Mouse (Mus musculus) kidney, postnatal 0 days (tissue): ENCODE data around the gene Gramd4. TPM values are rescaled to one million over a fixed set of nuclear protein-coding genes. Genes with fewer than 3 reads are reported as not detected.

Experiments used
- ATAC-seq: fragments of 200-750 bp; cut with Nextera tagmentation; replicated peaks from 2 replicates; pipeline ENCODE4 v1.8.0; 2017; ENCODE audit warnings: low read depth, moderate number of reproducible peaks, moderate TSS enrichment, moderate library complexity; ENCODE audit not compliant: low FRiP score
- DNase-seq: peaks from one replicate; pipeline ENCODE4 v3.0.0-alpha.2; 2016; ENCODE audit warnings: low spot score
- H3K27ac ChIP-seq: fragments of 300-500 bp; sonication (generic); 2 replicates; pipeline ENCODE4 v1.5.1; 2014; ENCODE audit warnings: mild to moderate bottlenecking
- H3K27me3 ChIP-seq: fragments of 300-500 bp; sonication (generic); 2 replicates; pipeline ENCODE4 v1.6.1; 2014; ENCODE audit warnings: low read length, mixed read lengths; ENCODE audit not compliant: insufficient read depth
- H3K36me3 ChIP-seq: fragments of 300-500 bp; sonication (generic); 2 replicates; pipeline ENCODE4 v1.6.1; 2014; ENCODE audit warnings: low read length, mixed read lengths; ENCODE audit not compliant: insufficient read depth
- H3K4me1 ChIP-seq: fragments of 300-500 bp; sonication (generic); replicated peaks from 2 replicates; pipeline ENCODE4 v1.6.1; 2014; ENCODE audit warnings: antibody characterized with exemption, low read length, mixed read lengths; ENCODE audit not compliant: insufficient read depth
- H3K4me2 ChIP-seq: fragments of 300-500 bp; sonication (generic); 2 replicates; pipeline ENCODE4 v1.6.1; 2014; ENCODE audit warnings: mild to moderate bottlenecking, low read length, moderate library complexity, mixed read lengths
- H3K4me3 ChIP-seq: fragments of 300-500 bp; sonication (generic); replicated peaks from 2 replicates; pipeline ENCODE4 v1.5.1; 2014; ENCODE audit warnings: low read depth, low read length
- H3K9ac ChIP-seq: fragments of 300-500 bp; sonication (generic); 2 replicates; pipeline ENCODE4 v1.6.1; 2014; ENCODE audit warnings: low read depth, low read length
- H3K9me3 ChIP-seq: fragments of 300-500 bp; sonication (generic); replicated peaks from 2 replicates; pipeline ENCODE4 v1.6.1; 2016; ENCODE audit warnings: low read length, inconsistent platforms, mixed read lengths
- CTCF ChIP-seq: IDR thresholded peaks from 2 replicates; pipeline ENCODE4 v1.5.1; 2016; ENCODE audit warnings: antibody characterized with exemption, low read depth, mild to moderate bottlenecking, moderate library complexity
- WGBS: fragments of 180-500 bp; shearing (Covaris S2); extraction: QIAGEN DNeasy Blood & Tissue Kit; methylation state at CpG from one replicate; pipeline ENCODE4 v1.1.7; 2014; 5-methylcytosine and 5-hydroxymethylcytosine counted together
- polyA plus RNA-seq: library from polyadenylated mRNA; unstranded; fragments of >200 nt; fragmentation: Nextera tagmentation; extraction: Ambion mirVana; gene quantifications from 2 replicates; pipeline ENCODE4 v1.2.1, GENCODE M21; 2015

Gramd4 gene
- polyA plus RNA-seq, 1 experiment from 2014 or later, result 13.3 TPM

GRCm38 (mm10) chr15:86059835-86060380 lies 2.4 kb downstream of the Gramd4 start:
- H3K4me2 ChIP-seq, result peak overlapping the region; percentile 96
- peak overlapping the region; percentile 90; the same call in 1 of the 2 replicates for H3K9ac ChIP-seq
- 75% methylated on average over 7 of the region's 7 CpGs for WGBS
- TF ChIP-seq CTCF, result no peak
- H3K27me3 ChIP-seq, result no peaks in the 10 kb centered on the region
- DNase-seq (no peak), ATAC-seq (no peak)
- peak overlapping the region; percentile 86 for H3K4me3 ChIP-seq
- H3K27ac ChIP-seq, result no peak overlapping the region
- H3K36me3 ChIP-seq, result no peaks in the 10 kb centered on the region
- peaks cover 50% of the 10 kb centered on the region for H3K4me1 ChIP-seq
- no peaks in the 10 kb centered on the region for H3K9me3 ChIP-seq

GRCm38 (mm10) chr15:86060581-86060980 lies 3.1 kb downstream of the Gramd4 start:
- 80% methylated on average over 12 of the region's 12 CpGs for whole genome bisulfite sequencing
- Histone ChIP-seq H3K4me1 (peaks cover 53% of the 10 kb centered on the region), H3K27ac (no peak overlapping the region), H3K4me2 (no peak overlapping the region), H3K27me3 (no peaks in the 10 kb centered on the region), H3K9me3 (no peaks in the 10 kb centered on the region), H3K36me3 (no peaks in the 10 kb centered on the region), H3K9ac (no peak overlapping the region), H3K4me3 (no peak overlapping the region)
- DNase-seq (no peak), ATAC-seq (no peak)
- TF ChIP-seq CTCF, result no peak

GRCm38 (mm10) chr15:86061221-86061620 lies 3.7 kb downstream of the Gramd4 start:
- no peak overlapping the region for H3K4me3 ChIP-seq
- H3K4me2 ChIP-seq, result no peak overlapping the region
- H3K27ac ChIP-seq, result 0 out of 2 replicates have a peak overlapping the region, but pooled peaks have one; percentile 16
- TF ChIP-seq CTCF, result no peak
- H3K36me3 ChIP-seq, result no peaks in the 10 kb centered on the region
- DNase-seq, result no peak
- ATAC-seq, result no peak
- no peaks in the 10 kb centered on the region for H3K9me3 ChIP-seq
- no peaks in the 10 kb centered on the region for H3K27me3 ChIP-seq
- WGBS, result 87% methylated on average over 7 of the region's 7 CpGs
- H3K4me1 ChIP-seq, result peaks cover 53% of the 10 kb centered on the region
- no peak overlapping the region for H3K9ac ChIP-seq

- 51% methylated on average over 6 of the region's 6 CpGs for WGBS
- Histone ChIP-seq H3K4me3 (no peak overlapping the region), H3K9me3 (no peaks in the 10 kb centered on the region), H3K4me1 (peaks cover 59% of the 10 kb centered on the region), H3K36me3 (no peaks in the 10 kb centered on the region), H3K9ac (peak overlapping the region; percentile 38; the same call in 1 of the 2 replicates), H3K27ac (0 out of 2 replicates have a peak overlapping the region, but pooled peaks have one; percentile 16), H3K27me3 (no peaks in the 10 kb centered on the region), H3K4me2 (no peak overlapping the region)
- no peak for ATAC-seq
- no peak for DNase-seq
- no peak for TF ChIP-seq CTCF
Observed at GRCm38 (mm10) chr15:86061848-86062481, 4.5 kb downstream of the Gramd4 start.

GRCm38 (mm10) chr15:86064191-86064849 lies 6.8 kb downstream of the Gramd4 start:
- Histone ChIP-seq H3K4me1 (peaks cover 55% of the 10 kb centered on the region), H3K4me3 (no peak overlapping the region), H3K36me3 (no peaks in the 10 kb centered on the region), H3K4me2 (no peak overlapping the region), H3K27ac (0 out of 2 replicates have a peak overlapping the region, but pooled peaks have one; percentile 6), H3K9me3 (no peaks in the 10 kb centered on the region), H3K27me3 (no peaks in the 10 kb centered on the region), H3K9ac (no peak overlapping the region)
- no peak for TF ChIP-seq CTCF
- no peak for DNase-seq
- no peak for ATAC-seq
- WGBS, result 50% methylated on average over 8 of the region's 8 CpGs

GRCm38 (mm10) chr15:86064850-86065229 lies 7.3 kb downstream of the Gramd4 start:
- H3K4me1 ChIP-seq, result peaks cover 52% of the 10 kb centered on the region
- no peak overlapping the region for H3K4me2 ChIP-seq
- no peak for DNase-seq
- TF ChIP-seq CTCF, result no peak
- H3K27me3 ChIP-seq, result no peaks in the 10 kb centered on the region
- 63% methylated on average over 3 of the region's 3 CpGs for WGBS
- H3K4me3 ChIP-seq, result no peak overlapping the region
- H3K27ac ChIP-seq, result 0 out of 2 replicates have a peak overlapping the region, but pooled peaks have one; percentile 6
- H3K9me3 ChIP-seq, result no peaks in the 10 kb centered on the region
- no peak for ATAC-seq
- H3K36me3 ChIP-seq, result no peaks in the 10 kb centered on the region
- H3K9ac ChIP-seq, result no peak overlapping the region
